Mouse (Mus musculus): Measurements from ENCODE around the gene Cep104. TPM values are rescaled to one million over a fixed set of nuclear protein-coding genes. Genes with fewer than 3 reads are reported as not detected.
A peak's percentile ranks its signal among the peaks of the same experiment; 100 is the strongest.

Gene Cep104
- polyA plus RNA-seq, 1 experiment from 2014 or later: 17.9 TPM

DNA sequence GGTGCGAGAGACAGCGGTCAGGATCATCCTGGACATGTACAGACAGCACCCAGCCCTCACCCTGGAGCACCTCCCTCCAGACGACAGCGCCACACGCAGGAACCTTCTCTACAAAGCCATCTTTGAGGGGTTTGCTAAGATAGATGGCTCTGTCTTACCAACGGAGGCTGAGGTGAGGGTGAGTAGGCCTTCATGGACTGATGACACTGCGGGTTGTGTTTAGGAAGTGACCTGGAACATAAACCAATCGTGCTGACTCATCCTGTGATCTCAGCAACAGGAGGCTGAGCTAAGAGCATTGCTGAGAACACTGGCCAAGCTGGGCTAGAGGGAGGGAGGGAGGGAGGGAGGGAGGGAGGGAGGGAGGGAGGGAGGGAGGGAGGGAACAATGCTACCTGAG is 18.5 kb downstream of the Cep104 start:
- H3K36me3 ChIP-seq: peaks cover 91% of the 10 kb centered on the region
- no peak for ATAC-seq (ENCODE audit: insufficient number of reproducible peaks, insufficient read depth, low FRiP score, low TSS enrichment, low read depth)
- no peak overlapping the region for H3K4me3 ChIP-seq
- no peak overlapping the region for H3K9ac ChIP-seq
- no peaks in the 10 kb centered on the region for H3K9me3 ChIP-seq
- no peak overlapping the region for H3K27ac ChIP-seq
- 85% methylated on average over 8 of the region's 8 CpGs for WGBS
- H3K4me1 ChIP-seq: peaks cover 9% of the 10 kb centered on the region
- H3K4me2 ChIP-seq: no peak overlapping the region
- H3K27me3 ChIP-seq: no peaks in the 10 kb centered on the region

DNA sequence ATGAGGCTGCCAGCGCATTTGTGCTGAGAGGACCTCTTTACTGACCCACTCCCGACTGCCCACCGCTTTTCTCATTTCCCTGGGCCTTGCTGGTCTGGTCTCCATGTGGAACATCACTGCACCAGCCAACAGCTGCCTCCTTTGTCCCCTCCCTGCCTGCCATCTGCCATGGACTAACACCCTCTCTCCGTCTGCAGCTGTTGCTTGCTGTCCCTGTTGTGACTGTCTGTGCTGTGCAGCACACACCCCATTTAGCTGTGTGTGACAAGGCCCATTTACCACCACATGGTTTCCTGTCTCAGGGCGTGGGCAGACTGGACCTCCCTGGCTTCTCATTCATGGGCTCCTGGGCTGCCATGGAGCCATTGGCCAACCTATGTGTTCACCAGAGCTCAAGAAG is 30.5 kb downstream of the Cep104 start:
- WGBS: 94% methylated on average over 5 of the region's 5 CpGs
- Histone ChIP-seq H3K27ac (no peak overlapping the region), H3K9ac (no peak overlapping the region), H3K9me3 (no peaks in the 10 kb centered on the region), H3K4me1 (no peaks in the 10 kb centered on the region), H3K4me3 (no peak overlapping the region), H3K27me3 (no peaks in the 10 kb centered on the region), H3K4me2 (no peak overlapping the region), H3K36me3 (peaks cover 58% of the 10 kb centered on the region)
- ATAC-seq (ENCODE audit: insufficient number of reproducible peaks, insufficient read depth, low FRiP score, low TSS enrichment, low read depth): no peak

DNA sequence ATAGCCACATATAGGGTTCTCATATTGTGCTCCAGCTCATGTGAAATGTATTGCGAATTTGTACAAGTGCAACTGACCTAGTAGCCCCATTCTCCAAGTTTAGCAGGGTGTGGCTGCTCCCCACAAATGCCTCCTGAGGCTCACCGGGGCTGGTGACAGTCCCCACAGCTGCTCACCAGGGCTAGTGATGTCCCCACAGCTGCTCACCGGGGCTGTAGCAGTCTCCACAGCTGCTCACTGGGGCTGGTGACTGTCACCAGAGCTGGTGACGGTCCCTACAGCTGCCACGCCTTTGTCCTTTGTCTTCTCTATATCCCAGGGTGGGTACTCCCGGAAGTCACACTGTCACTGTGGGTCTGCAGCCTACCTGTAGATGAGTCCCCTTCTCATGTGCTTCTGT is 31.3 kb downstream of the Cep104 start:
- Histone ChIP-seq H3K36me3 (peaks cover 58% of the 10 kb centered on the region), H3K27ac (no peak overlapping the region), H3K9ac (no peak overlapping the region), H3K27me3 (no peaks in the 10 kb centered on the region), H3K4me3 (no peak overlapping the region), H3K4me2 (no peak overlapping the region), H3K4me1 (peaks cover 4% of the 10 kb centered on the region; the same call in 1 of the 2 replicates), H3K9me3 (no peaks in the 10 kb centered on the region)
- WGBS: 91% methylated on average over 6 of the region's 6 CpGs
- ATAC-seq (ENCODE audit: insufficient number of reproducible peaks, insufficient read depth, low FRiP score, low TSS enrichment, low read depth): no peak

DNA sequence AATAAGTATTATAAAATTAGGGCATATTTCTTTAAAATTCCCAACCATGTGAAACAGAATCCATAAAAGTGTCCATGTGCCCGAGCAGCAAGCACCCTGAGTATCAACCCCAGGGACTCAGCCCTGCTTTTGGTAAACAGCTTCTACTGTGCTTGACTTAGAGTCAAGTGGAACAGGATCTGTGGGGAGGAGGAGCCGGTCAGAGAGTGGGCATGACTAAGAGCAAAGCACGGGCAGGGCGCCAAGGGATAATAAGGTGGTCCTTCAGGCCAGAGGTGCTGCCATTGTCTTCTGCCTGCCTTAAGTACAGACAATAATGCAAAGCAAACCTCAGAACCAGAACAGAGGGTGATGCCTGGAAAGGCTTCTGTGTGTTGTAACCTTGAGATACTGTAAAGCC is 32.8 kb downstream of the Cep104 start:
- H3K4me2 ChIP-seq: no peak overlapping the region
- H3K27me3 ChIP-seq: no peaks in the 10 kb centered on the region
- H3K27ac ChIP-seq: no peak overlapping the region
- H3K4me1 ChIP-seq: peaks cover 9% of the 10 kb centered on the region
- H3K4me3 ChIP-seq: no peak overlapping the region
- peak overlapping the region; percentile 16; the same call in 1 of the 2 replicates for H3K9ac ChIP-seq
- peaks cover 47% of the 10 kb centered on the region for H3K36me3 ChIP-seq
- ATAC-seq (ENCODE audit: insufficient number of reproducible peaks, insufficient read depth, low FRiP score, low TSS enrichment, low read depth): no peak
- 68% methylated on average over 4 of the region's 4 CpGs for WGBS
- no peaks in the 10 kb centered on the region for H3K9me3 ChIP-seq

DNA sequence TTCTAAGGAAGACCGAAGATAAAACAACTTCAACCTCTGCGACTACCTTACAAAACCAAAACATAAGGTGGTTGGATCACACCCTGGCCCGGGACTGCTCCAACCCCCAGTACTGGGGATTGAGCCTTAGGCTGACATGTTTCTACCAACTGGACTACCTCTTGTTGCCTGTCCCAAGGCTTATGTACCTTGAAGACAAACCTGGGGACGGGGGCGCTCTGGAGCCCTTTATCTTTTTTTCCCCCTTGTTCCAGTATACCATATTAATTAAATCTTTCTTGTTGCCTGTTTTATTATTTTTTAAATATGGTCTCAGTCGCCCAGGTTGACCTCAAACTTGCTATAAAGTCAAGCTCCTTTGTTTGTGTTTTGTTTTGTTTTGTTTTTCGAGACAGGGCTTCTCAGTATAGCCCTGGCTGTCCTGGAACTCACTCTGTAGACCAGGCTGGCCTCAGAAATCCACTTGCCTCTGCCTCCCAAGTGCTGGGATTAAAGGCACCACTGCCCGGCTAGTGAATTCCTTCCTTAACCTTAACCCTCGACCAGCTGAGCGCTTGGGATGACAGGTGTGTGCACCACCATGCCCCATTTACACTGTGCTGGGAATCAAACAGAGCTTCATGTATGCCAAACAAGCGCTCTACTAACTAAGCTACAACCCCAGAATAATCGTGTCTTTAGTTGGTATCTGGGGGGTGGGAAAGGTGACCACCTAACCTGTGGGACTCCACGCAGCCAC is 36.1 kb downstream of the Cep104 start:
- Histone ChIP-seq H3K4me2 (peak overlapping the region; percentile 98), H3K4me1 (peaks cover 23% of the 10 kb centered on the region), H3K27me3 (no peaks in the 10 kb centered on the region), H3K36me3 (peaks cover 36% of the 10 kb centered on the region), H3K4me3 (peak overlapping the region; percentile 100), H3K9me3 (no peaks in the 10 kb centered on the region), H3K9ac (peak overlapping the region; percentile 99), H3K27ac (no peak overlapping the region)
- ATAC-seq (ENCODE audit: insufficient number of reproducible peaks, insufficient read depth, low FRiP score, low TSS enrichment, low read depth): peak; percentile 49; the same call in 1 of the 2 replicates
- WGBS: 26% methylated on average over 13 of the region's 13 CpGs

DNA sequence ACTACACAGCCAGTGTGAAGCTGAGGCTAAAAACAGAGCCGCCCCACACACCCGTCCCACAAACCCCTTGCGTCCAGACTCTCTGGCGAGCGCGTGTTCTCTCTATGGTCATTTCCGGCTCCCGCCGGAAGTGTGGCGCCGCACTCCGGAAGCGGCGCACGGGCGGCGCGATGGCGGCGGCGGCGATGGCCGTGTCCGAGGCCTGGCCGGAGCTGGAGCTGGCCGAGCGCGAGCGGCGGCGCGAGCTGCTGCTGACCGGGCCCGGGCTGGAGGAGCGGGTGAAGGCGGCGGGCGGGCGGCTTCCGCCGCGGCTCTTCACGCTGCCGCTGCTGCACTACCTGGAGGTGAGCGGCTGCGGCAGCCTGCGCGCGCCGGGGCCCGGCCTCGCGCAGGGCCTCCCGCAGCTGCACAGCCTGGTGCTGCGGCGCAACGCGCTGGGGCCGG is 36.7 kb downstream of the Cep104 start, which contains the start of gene Lrrc47:
Gene Lrrc47, plus strand, starts transcription at position 86 of the 444 bp plus-strand sequence.
- peak within 1 kb of the TSS; percentile 98 for H3K4me2 ChIP-seq
- under 1% methylated on average over 57 of the region's 59 CpGs for WGBS
- H3K9ac ChIP-seq: peak within 1 kb of the TSS; percentile 99
- peak within 1 kb of the TSS; percentile 62; the same call in 1 of the 2 replicates for H3K27ac ChIP-seq
- no peaks in the 10 kb centered on the region for H3K27me3 ChIP-seq
- peaks cover 36% of the 10 kb centered on the region for H3K36me3 ChIP-seq
- no peaks in the 10 kb centered on the region for H3K9me3 ChIP-seq
- peak; percentile 81 for ATAC-seq (ENCODE audit: insufficient number of reproducible peaks, insufficient read depth, low FRiP score, low TSS enrichment, low read depth)
- H3K4me1 ChIP-seq: peaks cover 23% of the 10 kb centered on the region
- peak within 1 kb of the TSS; percentile 100 for H3K4me3 ChIP-seq

DNA sequence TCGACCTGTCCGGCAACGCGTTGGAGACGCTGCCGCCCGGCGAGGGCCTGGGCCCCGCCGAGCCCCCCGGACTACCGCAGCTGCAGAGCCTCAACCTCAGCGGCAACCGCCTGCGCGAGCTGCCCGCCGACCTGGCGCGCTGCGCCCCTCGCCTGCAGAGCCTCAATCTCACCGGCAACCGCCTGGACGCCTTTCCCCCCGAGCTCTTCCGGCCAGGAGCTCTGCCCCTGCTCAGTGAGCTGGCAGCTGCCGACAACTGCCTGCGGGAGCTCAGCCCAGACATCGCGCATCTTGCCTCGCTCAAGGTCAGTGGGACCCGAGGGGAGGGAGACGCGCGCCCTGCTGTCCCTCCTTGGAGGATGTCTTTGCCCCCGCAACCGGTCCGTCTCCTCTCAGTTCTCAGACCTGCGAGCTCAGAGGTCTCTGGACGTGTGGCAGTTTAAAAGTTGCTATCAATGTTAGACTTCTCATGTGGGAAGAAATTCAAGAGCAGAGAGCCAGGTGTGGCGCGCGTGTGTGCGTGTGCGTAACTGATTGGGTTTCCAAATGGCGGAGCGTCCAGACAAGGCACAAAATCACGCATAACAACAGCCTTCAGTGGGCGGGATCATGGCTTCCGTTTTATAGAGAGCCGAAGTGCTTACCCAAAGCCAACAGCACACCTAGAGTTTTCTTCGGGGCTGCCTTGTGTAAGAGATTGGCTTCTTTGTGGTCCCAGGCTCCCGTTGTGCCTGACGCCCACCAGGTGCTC is 37.3 kb downstream of the Cep104 start:
- no peaks in the 10 kb centered on the region for H3K9me3 ChIP-seq
- 2% methylated on average over 55 of the region's 55 CpGs for WGBS
- H3K4me2 ChIP-seq: peak overlapping the region; percentile 98
- H3K4me3 ChIP-seq: peak overlapping the region; percentile 100
- no peaks in the 10 kb centered on the region for H3K27me3 ChIP-seq
- peak overlapping the region; percentile 62; the same call in 1 of the 2 replicates for H3K27ac ChIP-seq
- H3K9ac ChIP-seq: peak overlapping the region; percentile 99
- ATAC-seq (ENCODE audit: insufficient number of reproducible peaks, insufficient read depth, low FRiP score, low TSS enrichment, low read depth): 0 out of 2 replicates have a peak, but pooled peaks have one; percentile 13
- H3K36me3 ChIP-seq: peaks cover 36% of the 10 kb centered on the region
- peaks cover 23% of the 10 kb centered on the region for H3K4me1 ChIP-seq

DNA sequence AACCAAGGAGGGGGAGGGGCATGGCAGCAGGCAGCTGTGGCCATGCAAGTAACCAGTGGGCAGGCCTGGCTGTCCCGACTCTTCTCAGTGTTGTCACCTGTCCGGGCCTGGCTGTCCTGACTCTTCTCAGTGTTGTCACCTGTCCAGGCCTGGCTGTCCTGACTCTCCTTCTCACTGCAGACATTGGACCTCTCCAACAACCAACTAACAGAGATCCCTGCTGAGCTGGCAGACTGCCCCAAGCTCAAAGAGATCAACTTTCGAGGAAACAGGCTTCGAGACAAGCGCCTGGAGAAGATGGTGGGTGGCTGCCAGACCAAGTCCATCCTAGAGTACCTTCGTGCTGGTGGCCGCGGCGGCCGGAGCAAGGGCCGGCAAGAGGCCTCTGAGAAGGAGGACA is 40.5 kb downstream of the Cep104 start:
- peaks cover 64% of the 10 kb centered on the region for H3K36me3 ChIP-seq
- no peak overlapping the region for H3K4me2 ChIP-seq
- H3K27ac ChIP-seq: no peak overlapping the region
- H3K4me1 ChIP-seq: peaks cover 23% of the 10 kb centered on the region
- no peak overlapping the region for H3K9ac ChIP-seq
- H3K4me3 ChIP-seq: no peak overlapping the region
- ATAC-seq (ENCODE audit: insufficient number of reproducible peaks, insufficient read depth, low FRiP score, low TSS enrichment, low read depth): no peak
- H3K27me3 ChIP-seq: no peaks in the 10 kb centered on the region
- no peaks in the 10 kb centered on the region for H3K9me3 ChIP-seq
- WGBS: 93% methylated on average over 11 of the region's 11 CpGs

DNA sequence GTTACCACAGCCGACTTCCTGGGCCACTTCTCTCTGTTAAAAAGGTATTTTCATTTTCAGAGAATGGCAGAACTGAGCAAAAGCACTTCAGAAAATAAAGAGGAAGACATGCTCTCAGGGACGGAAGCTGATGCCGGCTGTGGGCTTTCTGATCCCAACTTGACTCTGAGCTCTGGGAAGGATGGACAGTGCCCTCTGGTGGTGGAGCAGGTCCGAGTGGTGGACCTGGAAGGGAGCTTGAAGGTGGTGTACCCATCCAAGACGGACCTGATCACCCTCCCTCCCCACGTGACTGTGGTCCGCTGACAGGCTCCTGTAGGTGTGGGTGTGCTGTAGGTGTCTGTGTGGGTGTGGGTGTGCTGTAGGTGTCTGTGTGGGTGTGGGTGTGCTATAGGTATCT is 44.6 kb downstream of the Cep104 start:
- no peaks in the 10 kb centered on the region for H3K9me3 ChIP-seq
- H3K4me2 ChIP-seq: no peak overlapping the region
- H3K27me3 ChIP-seq: peaks cover 7% of the 10 kb centered on the region
- H3K9ac ChIP-seq: no peak overlapping the region
- no peak overlapping the region for H3K27ac ChIP-seq
- peaks cover 78% of the 10 kb centered on the region for H3K36me3 ChIP-seq
- H3K4me1 ChIP-seq: peaks cover 3% of the 10 kb centered on the region; the same call in 1 of the 2 replicates
- 79% methylated on average over 7 of the region's 7 CpGs for WGBS
- H3K4me3 ChIP-seq: no peak overlapping the region
- no peak for ATAC-seq (ENCODE audit: insufficient number of reproducible peaks, insufficient read depth, low FRiP score, low TSS enrichment, low read depth)

DNA sequence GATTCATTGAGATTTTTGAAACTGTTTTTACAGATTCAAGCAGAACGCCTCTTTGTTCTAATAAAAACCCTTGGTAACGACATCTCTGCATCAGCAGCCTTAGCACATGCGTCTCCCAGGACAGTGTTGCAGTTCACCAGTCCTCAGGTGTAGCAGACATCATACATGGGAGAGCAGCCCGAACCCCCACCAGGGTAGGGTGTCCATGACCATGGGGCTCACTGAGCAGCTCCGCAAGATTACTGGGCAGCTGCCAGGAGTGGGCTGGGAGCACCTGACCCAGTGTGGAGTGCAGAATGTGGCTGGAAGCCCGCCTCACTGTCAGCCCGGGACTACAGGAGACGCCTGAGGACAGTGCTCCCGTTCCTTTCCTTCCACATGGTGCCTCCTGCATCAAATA is 46.4 kb downstream of the Cep104 start:
- 87% methylated on average over 9 of the region's 9 CpGs for WGBS
- H3K27ac ChIP-seq: no peak overlapping the region
- no peak for ATAC-seq (ENCODE audit: insufficient number of reproducible peaks, insufficient read depth, low FRiP score, low TSS enrichment, low read depth)

DNA sequence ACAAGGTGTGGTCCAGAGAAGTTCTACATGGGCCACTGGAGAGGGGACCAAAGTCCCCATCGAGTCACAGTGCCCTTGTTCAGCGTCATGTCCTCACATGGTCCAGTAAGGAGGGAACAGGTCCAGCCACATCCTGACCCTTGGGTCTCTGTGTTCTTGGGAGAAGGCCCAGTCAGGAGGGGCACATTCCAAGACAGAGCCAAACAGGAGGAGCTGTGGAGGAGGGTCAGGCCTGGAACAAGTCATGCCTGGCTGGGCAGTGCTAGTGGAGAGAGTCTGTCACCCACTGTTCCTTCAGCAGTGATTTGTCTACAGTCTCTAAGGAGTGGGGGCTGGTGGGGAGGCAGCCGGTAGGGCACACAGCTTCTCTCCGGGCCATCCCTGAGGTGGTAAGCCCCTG is 47.4 kb downstream of the Cep104 start:
- no peak overlapping the region for H3K4me2 ChIP-seq
- H3K9me3 ChIP-seq: no peaks in the 10 kb centered on the region
- H3K27ac ChIP-seq: 0 out of 2 replicates have a peak overlapping the region, but pooled peaks have one; percentile 7
- H3K27me3 ChIP-seq: peaks cover 35% of the 10 kb centered on the region
- no peak overlapping the region for H3K4me3 ChIP-seq
- H3K4me1 ChIP-seq: peaks cover 22% of the 10 kb centered on the region
- peaks cover 50% of the 10 kb centered on the region for H3K36me3 ChIP-seq
- 82% methylated on average over 4 of the region's 4 CpGs for WGBS
- H3K9ac ChIP-seq: no peak overlapping the region
- no peak for ATAC-seq (ENCODE audit: insufficient number of reproducible peaks, insufficient read depth, low FRiP score, low TSS enrichment, low read depth)

More for the DNA sequence above, 46.4 kb downstream of the Cep104 start:
- no peak overlapping the region for H3K4me3 ChIP-seq
- peaks cover 26% of the 10 kb centered on the region for H3K27me3 ChIP-seq
- H3K36me3 ChIP-seq: peaks cover 60% of the 10 kb centered on the region
- H3K4me2 ChIP-seq: no peak overlapping the region
- H3K9ac ChIP-seq: no peak overlapping the region
- H3K4me1 ChIP-seq: peaks cover 20% of the 10 kb centered on the region
- no peaks in the 10 kb centered on the region for H3K9me3 ChIP-seq
